Mouse (Mus musculus) urinary bladder, postnatal 36 days (tissue): ENCODE measurements around the gene Tead1.

ENCODE experiments used
- DNase-seq, 2 experiments: peaks; one replicate each; pipeline ENCODE4 v3.0.0; 2022; ENCODE audit warnings: low spot score in 2 of 2, mixed read lengths in 1 of 2

The Tead1 gene

GRCm38 (mm10) chr7:112775816-112776215, 96.7 kb downstream of the Tead1 start:
- DNase-seq: no peak

GRCm38 (mm10) chr7:112776670-112777069, 97.6 kb downstream of the Tead1 start:
- no peak for DNase-seq

DNA sequence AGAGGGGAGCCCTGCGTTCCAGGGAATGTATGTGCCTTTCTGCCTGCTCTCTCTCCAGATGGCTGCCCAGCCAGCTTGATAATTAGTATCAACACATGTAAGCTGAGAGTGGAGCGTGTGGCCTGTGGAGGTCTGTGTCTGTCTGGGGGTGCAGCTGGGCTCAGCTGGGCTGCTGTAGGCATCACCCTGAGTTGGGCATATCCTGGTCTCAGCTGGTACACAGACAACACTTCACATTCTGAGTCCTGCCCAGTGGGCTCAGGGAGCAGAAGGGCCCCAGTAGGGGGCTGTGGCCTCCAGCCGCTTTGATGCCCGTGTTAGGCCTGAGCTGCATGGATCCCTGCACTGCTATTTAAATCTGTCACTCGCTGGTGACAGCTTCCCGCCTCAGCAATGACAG, 100.5 kb downstream of the Tead1 start:
- no peak for DNase-seq

DNA sequence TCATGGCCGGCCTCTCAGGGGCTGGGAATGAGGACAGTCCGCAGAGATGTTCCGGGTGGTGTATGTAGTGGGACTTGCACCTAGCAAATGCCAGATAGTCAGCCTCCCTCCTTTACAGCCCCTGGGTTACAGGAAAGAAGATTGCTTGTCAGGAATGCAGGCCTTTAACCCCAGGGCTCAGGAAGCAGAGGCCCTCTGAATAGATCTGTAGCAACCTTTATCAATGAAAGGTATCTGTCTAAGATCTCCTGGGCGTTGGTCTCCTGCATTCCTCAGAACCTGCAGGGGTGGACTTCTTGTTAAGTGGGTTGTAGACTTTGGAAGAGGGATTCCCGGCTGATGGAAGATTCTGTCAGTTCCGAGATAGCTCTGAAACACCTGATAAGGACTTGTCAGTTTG, 101.8 kb downstream of the Tead1 start:
- no peak for DNase-seq

- no peak for DNase-seq
These were observed 102.9 kb downstream of the Tead1 start for GRCm38 (mm10) chr7:112781987-112782386.

DNA sequence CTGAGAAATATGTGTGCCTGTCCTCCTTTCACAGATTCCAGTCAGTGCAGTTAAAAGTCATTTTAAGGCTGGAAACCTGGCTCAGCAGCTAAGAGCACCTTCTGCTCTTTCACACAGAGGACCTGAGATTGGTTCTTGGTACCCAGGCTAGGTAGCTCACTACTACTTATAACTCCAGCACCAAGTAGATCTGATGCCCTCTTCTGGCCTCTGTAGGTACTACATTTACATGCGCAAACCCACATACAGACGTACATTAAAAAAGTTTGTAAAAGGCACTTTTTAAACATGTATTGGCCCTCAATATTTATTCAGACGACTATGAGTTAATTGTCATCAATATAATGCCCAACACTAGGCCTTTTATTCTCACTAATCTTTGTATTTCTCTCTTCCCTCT, 105.2 kb downstream of the Tead1 start:
- no peak for DNase-seq

DNA sequence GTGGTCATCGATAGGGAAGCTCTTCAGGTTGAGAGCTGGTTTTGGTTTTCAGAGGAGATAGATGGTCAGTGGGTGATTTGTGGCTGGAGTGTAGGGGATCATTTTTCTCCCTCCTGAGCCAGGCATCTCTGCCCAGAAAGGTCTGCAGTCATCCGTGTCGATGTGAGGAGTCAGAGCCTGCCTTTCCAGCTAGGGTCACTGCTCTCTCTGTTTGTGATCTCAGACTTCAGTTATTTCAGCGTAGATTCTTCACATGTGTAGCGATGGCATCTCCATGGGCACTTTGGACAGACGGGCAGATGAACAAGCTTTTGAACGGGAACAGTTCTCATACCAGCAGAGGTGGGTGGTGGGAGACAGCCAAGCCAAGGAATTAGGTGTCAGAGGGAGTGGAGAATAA, 106.2 kb downstream of the Tead1 start:
- no peak for DNase-seq

- peak in 1 of 2 experiments; percentile 65 for DNase-seq
These were observed 107.6 kb downstream of the Tead1 start for GRCm38 (mm10) chr7:112786556-112787225.

- DNase-seq: no peak
These were observed 108.2 kb downstream of the Tead1 start for GRCm38 (mm10) chr7:112787281-112787680.

GRCm38 (mm10) chr7:112788321-112788751, 109.2 kb downstream of the Tead1 start:
- DNase-seq: peak; percentile 39 to 47

DNA sequence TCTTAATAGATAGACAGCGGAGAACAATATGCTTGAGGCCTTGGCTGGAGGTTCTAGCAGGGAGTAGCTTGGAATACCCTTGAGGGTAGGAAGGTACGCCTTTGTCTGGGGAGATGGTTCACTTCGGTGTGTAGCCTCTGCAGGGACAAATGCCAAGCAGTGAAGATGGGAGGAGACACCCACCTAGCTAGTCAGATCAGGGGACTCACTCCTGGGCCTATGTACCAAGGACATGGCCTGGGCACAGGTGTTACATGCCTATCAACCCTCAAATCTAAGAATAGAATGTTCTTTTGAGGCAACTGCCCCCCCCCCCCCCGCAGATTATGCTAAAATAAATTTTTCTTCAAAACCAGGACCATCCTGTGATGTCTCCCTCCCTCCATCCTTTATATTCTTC, 110.6 kb downstream of the Tead1 start:
- DNase-seq: no peak

GRCm38 (mm10) chr7:112790334-112790733, 111.2 kb downstream of the Tead1 start:
- DNase-seq: no peak

DNA sequence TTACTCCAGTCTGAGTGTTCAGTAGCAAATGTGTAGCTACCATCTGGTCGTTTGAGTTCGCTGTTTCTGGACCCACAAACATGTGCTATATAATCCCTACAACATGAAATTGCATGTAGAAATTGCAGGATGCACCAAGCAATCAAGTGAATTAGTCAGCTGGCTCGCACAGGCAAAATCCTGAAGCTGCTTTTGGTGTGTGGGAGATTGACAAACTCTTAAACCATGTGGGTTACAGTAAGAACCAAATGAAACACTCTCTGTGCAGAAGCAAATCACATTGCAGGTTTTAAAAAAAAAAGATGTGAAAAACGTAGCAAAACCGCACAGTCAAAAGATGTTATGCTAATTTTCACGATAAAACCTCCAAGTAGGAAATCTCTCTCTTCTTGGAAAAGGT, 113.6 kb downstream of the Tead1 start:
- no peak for DNase-seq

- no peak for DNase-seq
These were observed 114.8 kb downstream of the Tead1 start for GRCm38 (mm10) chr7:112793903-112794302.

GRCm38 (mm10) chr7:112794481-112794880, 115.4 kb downstream of the Tead1 start:
- DNase-seq: no peak

GRCm38 (mm10) chr7:112797526-112798321, 118.6 kb downstream of the Tead1 start:
- no peak for DNase-seq

GRCm38 (mm10) chr7:112801706-112802105, 122.6 kb downstream of the Tead1 start:
- DNase-seq: no peak

DNA sequence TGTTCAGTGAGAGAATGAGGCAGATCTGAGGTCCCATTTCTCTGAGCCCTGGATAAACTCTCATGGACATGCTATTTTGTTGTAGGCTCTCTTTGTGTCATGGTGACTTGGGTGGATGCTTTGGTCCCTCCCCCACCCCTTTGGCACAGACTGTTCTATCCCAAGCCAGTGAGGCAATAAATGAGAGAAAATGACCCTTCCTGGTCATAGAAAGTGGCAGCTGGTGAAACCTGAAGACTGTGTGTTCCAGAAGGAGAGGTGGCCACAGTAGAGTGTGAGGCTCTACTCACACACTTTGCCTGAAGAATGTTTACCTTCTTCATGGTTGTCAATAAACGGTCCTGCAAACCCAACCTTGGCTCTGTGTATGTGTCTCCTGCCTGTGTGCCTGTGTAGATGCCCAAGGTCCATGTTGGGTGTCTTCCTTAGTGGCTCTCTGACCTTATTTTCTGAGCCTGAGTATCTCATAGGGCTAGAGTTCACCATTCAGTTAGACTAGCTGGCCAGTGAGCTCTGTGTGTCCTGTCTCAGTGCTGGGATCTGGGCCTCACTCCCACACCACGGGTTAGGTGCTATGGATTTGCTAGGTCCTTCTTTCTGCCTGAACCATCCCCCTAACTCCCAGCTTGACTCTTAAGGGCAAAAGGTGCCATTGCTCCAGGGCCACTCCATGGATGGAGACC, 127.7 kb downstream of the Tead1 start:
- no peak for DNase-seq

DNA sequence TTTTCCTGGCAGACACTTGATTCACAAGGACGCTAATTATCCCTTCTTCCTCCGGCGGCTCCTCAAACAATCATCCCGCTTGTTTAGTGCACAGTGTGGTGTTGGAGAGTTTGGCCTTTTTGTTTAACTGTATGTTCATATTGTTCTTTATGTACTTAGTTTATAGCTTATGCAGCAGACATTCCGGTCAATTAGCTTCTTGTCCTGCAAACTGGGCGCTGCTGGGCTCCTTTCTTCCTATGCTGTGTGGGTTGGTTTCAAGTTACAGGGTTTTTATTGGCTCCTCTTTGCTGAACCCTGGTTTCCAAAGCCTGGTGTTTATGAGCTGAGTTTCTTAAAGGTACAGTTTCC, 128.3 kb downstream of the Tead1 start:
- peak; percentile 20 to 40 for DNase-seq

- DNase-seq: no peak
These were observed 131.6 kb downstream of the Tead1 start for GRCm38 (mm10) chr7:112810752-112811151.

DNA sequence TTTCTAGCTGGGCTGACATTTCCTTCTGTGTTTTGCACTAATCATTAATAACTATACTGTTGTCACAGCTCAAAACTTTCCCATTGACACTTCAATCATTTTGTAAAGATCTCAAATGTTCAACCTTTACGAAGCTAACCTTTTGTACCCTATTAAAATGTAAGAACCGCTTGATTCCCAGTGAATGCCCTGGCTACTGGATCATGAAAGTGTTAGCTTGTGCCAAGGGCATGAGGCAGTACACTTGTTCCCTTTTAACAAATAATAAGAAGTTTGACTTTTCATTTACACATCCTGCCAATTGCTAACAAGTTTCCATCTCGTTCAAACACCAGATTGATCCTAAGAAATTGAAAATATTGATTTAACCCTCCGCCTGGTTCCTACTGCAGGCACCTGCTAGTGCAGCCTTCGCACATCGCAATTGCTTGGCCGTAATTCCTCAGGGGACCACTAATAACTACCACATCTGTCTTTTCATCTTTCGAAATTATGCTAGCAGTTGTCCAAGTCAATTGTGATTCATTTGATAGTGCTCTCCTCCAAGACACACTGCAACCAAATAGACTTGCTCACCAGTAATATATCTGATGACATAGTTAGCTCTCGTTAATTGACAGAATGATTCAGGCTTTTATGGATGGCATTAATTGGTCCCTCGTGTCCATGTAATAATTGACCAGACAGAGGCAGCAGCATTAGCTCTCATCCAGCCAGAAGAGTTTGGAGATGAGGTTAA, 133.1 kb downstream of the Tead1 start:
- no peak for DNase-seq

DNA sequence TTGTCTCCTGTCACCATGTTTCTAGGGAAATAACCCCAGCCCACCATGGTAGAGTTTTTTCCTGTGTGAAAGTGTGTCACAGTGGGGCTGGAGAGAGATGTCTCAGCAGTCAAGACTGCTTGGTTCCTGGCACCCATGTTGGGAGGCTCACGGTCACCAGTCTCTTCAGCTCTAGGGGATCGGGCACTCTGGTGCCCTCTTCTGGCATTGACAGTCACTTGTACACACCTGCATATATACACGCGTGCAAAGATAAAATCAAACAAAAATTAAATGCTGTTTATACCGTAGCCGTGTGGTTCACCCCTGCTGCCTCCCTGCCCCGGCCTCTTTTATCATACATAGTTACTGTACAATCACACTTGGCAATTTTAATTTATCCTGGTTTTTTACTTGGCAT, 134.0 kb downstream of the Tead1 start:
- DNase-seq: no peak
